Mouse (Mus musculus) heart, embryonic 16.5 days (tissue): ENCODE data around the gene Faim. TPM values are rescaled to one million over a fixed set of nuclear protein-coding genes. Genes with fewer than 3 reads are reported as not detected.

Experiments
- ATAC-seq: fragments of 200-750 bp; cut with Nextera tagmentation; replicated peaks from 2 replicates; pipeline ENCODE4 v1.8.0; 2017; ENCODE audit warnings: moderate number of reproducible peaks; ENCODE audit not compliant: insufficient read depth, low FRiP score; ENCODE audit errors: extremely low read depth
- H3K27ac ChIP-seq: fragments of 300-500 bp; sonication (generic); 2 replicates; pipeline ENCODE4 v1.5.1; 2014; ENCODE audit warnings: mild to moderate bottlenecking, low read length, control low read depth, moderate library complexity
- H3K27me3 ChIP-seq: fragments of 300-500 bp; sonication (generic); 2 replicates; pipeline ENCODE4 v1.6.1; 2014; ENCODE audit warnings: low read length, mixed read lengths; ENCODE audit not compliant: control insufficient read depth, insufficient read depth
- H3K36me3 ChIP-seq: fragments of 300-500 bp; sonication (generic); 2 replicates; pipeline ENCODE4 v1.6.1; 2014; ENCODE audit not compliant: control insufficient read depth, insufficient read depth
- H3K4me1 ChIP-seq: fragments of 300-500 bp; sonication (generic); 2 replicates; pipeline ENCODE4 v1.6.1; 2014; ENCODE audit warnings: low read length, mixed read lengths; ENCODE audit not compliant: control insufficient read depth, insufficient read depth
- H3K4me2 ChIP-seq: fragments of 300-500 bp; sonication (generic); 2 replicates; pipeline ENCODE4 v1.6.1; 2014; ENCODE audit warnings: low read depth, mild to moderate bottlenecking, control low read depth, low read length
- H3K4me3 ChIP-seq: fragments of 300-500 bp; sonication (generic); 2 replicates; pipeline ENCODE4 v1.5.1; 2014; ENCODE audit warnings: mild to moderate bottlenecking, control low read depth, low read length
- H3K9ac ChIP-seq: fragments of 300-500 bp; sonication (generic); 2 replicates; pipeline ENCODE4 v1.6.1; 2014; ENCODE audit warnings: low read length, control low read depth
- H3K9me3 ChIP-seq: fragments of 300-500 bp; sonication (generic); replicated peaks from 2 replicates; pipeline ENCODE4 v1.6.1; 2016; ENCODE audit warnings: low read length; ENCODE audit not compliant: control insufficient read depth
- WGBS: fragments of 180-500 bp; shearing (Covaris S2); extraction: QIAGEN DNeasy Blood & Tissue Kit; methylation state at CpG from one replicate; pipeline ENCODE4 v1.1.7; 2014; 5-methylcytosine and 5-hydroxymethylcytosine counted together
- polyA plus RNA-seq: library from polyadenylated mRNA; unstranded; fragments of >200 nt; fragmentation: Nextera tagmentation; extraction: Ambion mirVana; gene quantifications from 2 replicates; pipeline ENCODE4 v1.2.1, GENCODE M21; 2015

Faim gene
- polyA plus RNA-seq: 25.4 and 32.5 TPM in 2 replicates

- Histone ChIP-seq H3K4me2 (peak within 1 kb of the TSS; percentile 94), H3K4me3 (peak within 1 kb of the TSS; percentile 96)
Observed at GRCm38 (mm10) chr9:98985800-98986475, at the start of gene Faim. Gene Faim, plus strand, starts transcription at chr9:98986373.

GRCm38 (mm10) chr9:98939290-98939689 is 46.9 kb upstream of the Faim start:
- 16% methylated on average over 2 of the region's 2 CpGs for WGBS

More at GRCm38 (mm10) chr9:98985800-98986475, at the start of gene Faim:
- H3K9me3 ChIP-seq: no peaks in the 10 kb centered on the region
- peaks cover 4% of the 10 kb centered on the region for H3K4me1 ChIP-seq
- peaks cover 12% of the 10 kb centered on the region for H3K27me3 ChIP-seq
- H3K9ac ChIP-seq: peak within 1 kb of the TSS; percentile 89
- no peaks in the 10 kb centered on the region for H3K36me3 ChIP-seq
- H3K27ac ChIP-seq: peak within 1 kb of the TSS; percentile 54
- WGBS: 2% methylated on average over 45 of the region's 45 CpGs
- ATAC-seq: peak; percentile 100

GRCm38 (mm10) chr9:98952171-98953050 is 33.8 kb upstream of the Faim start:
- no peak for ATAC-seq
- peaks cover 21% of the 10 kb centered on the region for H3K4me1 ChIP-seq
- no peak overlapping the region for H3K9ac ChIP-seq
- H3K4me3 ChIP-seq: peak overlapping the region; percentile 9
- H3K4me2 ChIP-seq: peak overlapping the region; percentile 26; the same call in 1 of the 2 replicates
- no peaks in the 10 kb centered on the region for H3K36me3 ChIP-seq
- H3K27ac ChIP-seq: no peak overlapping the region
- H3K27me3 ChIP-seq: peaks cover 79% of the 10 kb centered on the region
- WGBS: under 1% methylated on average over 40 of the region's 40 CpGs
- H3K9me3 ChIP-seq: no peaks in the 10 kb centered on the region

More at GRCm38 (mm10) chr9:98939290-98939689, 46.9 kb upstream of the Faim start:
- H3K36me3 ChIP-seq: no peaks in the 10 kb centered on the region
- H3K27me3 ChIP-seq: no peaks in the 10 kb centered on the region; the same call in 1 of the 2 replicates
- H3K9ac ChIP-seq: no peak overlapping the region
- no peaks in the 10 kb centered on the region for H3K9me3 ChIP-seq
- H3K4me1 ChIP-seq: no peaks in the 10 kb centered on the region
- no peak overlapping the region for H3K4me2 ChIP-seq
- H3K27ac ChIP-seq: no peak overlapping the region
- no peak overlapping the region for H3K4me3 ChIP-seq
- no peak for ATAC-seq

- Histone ChIP-seq H3K36me3 (no peaks in the 10 kb centered on the region), H3K4me2 (no peak overlapping the region), H3K27me3 (peaks cover 76% of the 10 kb centered on the region), H3K9ac (no peak overlapping the region), H3K27ac (no peak overlapping the region), H3K4me3 (no peak overlapping the region), H3K9me3 (no peaks in the 10 kb centered on the region), H3K4me1 (peaks cover 21% of the 10 kb centered on the region)
- ATAC-seq: no peak
- 3% methylated on average over 4 of the region's 4 CpGs for WGBS
Observed at GRCm38 (mm10) chr9:98953291-98953690, 32.9 kb upstream of the Faim start.

- no peak overlapping the region for H3K4me3 ChIP-seq
- H3K4me2 ChIP-seq: no peak overlapping the region
- H3K27me3 ChIP-seq: peaks cover 77% of the 10 kb centered on the region
- no peak for ATAC-seq
- H3K36me3 ChIP-seq: no peaks in the 10 kb centered on the region
- H3K4me1 ChIP-seq: peaks cover 21% of the 10 kb centered on the region
- H3K27ac ChIP-seq: no peak overlapping the region
- H3K9me3 ChIP-seq: no peaks in the 10 kb centered on the region
- WGBS: 2% methylated on average over 9 of the region's 9 CpGs
- no peak overlapping the region for H3K9ac ChIP-seq
Observed at GRCm38 (mm10) chr9:98953830-98954229, 32.3 kb upstream of the Faim start.

- Histone ChIP-seq H3K9me3 (no peaks in the 10 kb centered on the region), H3K27me3 (peaks cover 82% of the 10 kb centered on the region), H3K27ac (no peak overlapping the region), H3K36me3 (no peaks in the 10 kb centered on the region), H3K4me1 (peaks cover 21% of the 10 kb centered on the region), H3K9ac (no peak overlapping the region), H3K4me3 (peak overlapping the region; percentile 53), H3K4me2 (peak overlapping the region; percentile 83)
- ATAC-seq: no peak
- WGBS: 2% methylated on average over 33 of the region's 33 CpGs
Observed at GRCm38 (mm10) chr9:98954391-98955102, 31.6 kb upstream of the Faim start.

GRCm38 (mm10) chr9:98955103-98955715 is 31.0 kb upstream of the Faim start, which contains the start of gene Foxl2:
Gene Foxl2, plus strand, starts transcription at chr9:98955288.
- WGBS: under 1% methylated on average over 58 of the region's 58 CpGs
- H3K4me2 ChIP-seq: peak within 1 kb of the TSS; percentile 83

GRCm38 (mm10) chr9:98955716-98956224 is 30.4 kb upstream of the Faim start:
- WGBS: under 1% methylated on average over 59 of the region's 60 CpGs
- no peak overlapping the region for H3K27ac ChIP-seq
- no peak for ATAC-seq

More at GRCm38 (mm10) chr9:98955103-98955715, 31.0 kb upstream of the Faim start, which contains the start of gene Foxl2:
- Histone ChIP-seq H3K27ac (no peak within 1 kb of the TSS), H3K4me1 (peaks cover 21% of the 10 kb centered on the region), H3K27me3 (peaks cover 85% of the 10 kb centered on the region), H3K9ac (0 out of 2 replicates have a peak within 1 kb of the TSS, but pooled peaks have one; percentile 13), H3K36me3 (no peaks in the 10 kb centered on the region), H3K4me3 (peak within 1 kb of the TSS; percentile 53), H3K9me3 (no peaks in the 10 kb centered on the region)
- ATAC-seq: no peak

More at GRCm38 (mm10) chr9:98955716-98956224, 30.4 kb upstream of the Faim start:
- Histone ChIP-seq H3K9me3 (no peaks in the 10 kb centered on the region), H3K27me3 (peaks cover 85% of the 10 kb centered on the region), H3K4me1 (peaks cover 21% of the 10 kb centered on the region), H3K4me2 (peak overlapping the region; percentile 83), H3K9ac (0 out of 2 replicates have a peak overlapping the region, but pooled peaks have one; percentile 13), H3K4me3 (peak overlapping the region; percentile 53), H3K36me3 (no peaks in the 10 kb centered on the region)
